Mouse (Mus musculus) mature B cell (primary cell): Measurements from ENCODE around the gene Zfp652.
"Not testable (repeated sequence)": the region's sequence is repeated elsewhere in the genome, so short reads cannot be mapped to it uniquely, and the experiment has no call there.

ENCODE experiments used
- in situ Hi-C: fragments of 300-500 bp; cut with MboI; formaldehyde crosslinking; loops from 2 replicates; pipeline ENCODE4 v1.14.3; 2019

The Zfp652 gene

DNA sequence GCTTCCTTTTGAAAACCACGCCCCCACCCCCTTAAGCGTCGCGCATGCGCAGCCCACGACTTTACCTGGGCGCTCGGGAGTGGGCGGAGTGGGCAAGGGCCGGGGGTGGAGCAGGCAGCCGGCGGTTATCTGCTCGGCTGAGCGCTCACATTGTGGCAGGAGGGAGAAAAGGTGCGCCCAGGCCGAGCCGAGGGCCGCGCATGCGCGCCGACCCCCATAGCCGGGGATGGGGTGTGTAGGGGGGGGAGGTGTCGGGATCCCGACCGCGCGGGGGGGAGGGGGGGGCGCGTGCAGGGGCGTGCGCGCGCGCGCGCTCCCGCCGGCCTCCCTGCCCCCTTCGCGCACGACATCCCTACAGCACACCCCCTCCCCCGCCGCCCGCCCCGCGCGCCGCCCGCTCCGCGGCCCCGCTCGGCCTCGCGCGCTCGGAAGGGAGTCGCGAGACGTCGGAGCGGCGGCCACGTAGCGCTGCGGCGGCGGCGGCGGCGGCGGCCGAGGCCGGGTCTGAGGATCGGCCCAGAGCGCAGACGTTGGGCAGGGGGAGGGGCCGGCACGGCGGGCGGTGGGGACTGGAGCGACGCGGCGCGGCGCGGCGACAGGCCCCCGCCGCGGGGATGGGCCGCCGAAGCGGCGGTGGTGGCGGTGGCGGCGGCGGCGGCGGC lies at the start of gene Zfp652:
Zfp652 (plus strand) TSS at position 111 of the 662 bp plus-strand sequence.
- in situ Hi-C loops, result no loop called here

DNA sequence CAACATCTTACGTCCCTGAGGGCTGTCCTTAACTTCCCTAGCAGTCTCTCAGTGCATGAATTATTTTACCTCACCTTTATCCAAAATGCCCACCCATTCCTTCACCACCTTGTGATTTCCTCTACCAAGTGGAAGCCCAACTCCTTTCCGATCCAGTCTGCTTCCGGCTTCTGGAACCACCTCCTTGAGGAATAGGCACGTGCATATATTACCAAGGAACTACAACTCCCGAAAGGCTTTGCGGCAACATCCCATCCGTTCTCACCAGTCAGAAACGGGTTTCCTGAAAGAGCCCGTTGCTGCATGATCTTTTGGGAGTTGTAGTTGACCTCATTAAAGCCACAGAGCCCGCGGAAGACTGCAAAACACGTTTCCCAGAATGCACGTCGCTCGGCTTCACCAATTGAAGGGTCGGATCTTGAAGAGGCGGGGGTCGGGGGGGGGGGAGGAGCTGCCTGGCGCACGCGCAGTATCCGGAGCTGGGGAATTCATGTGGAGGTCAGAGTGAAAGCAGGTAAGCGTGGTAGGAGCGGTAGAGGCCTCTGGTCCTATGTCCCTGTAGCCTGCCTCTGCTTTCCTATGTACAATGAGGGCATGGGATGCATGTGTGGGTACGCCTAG lies 45.8 kb upstream of the Zfp652 start, which contains the start of gene Phb:
Phb (plus strand) TSS at position 429 of the 621 bp plus-strand sequence.
- in situ Hi-C loops, result no loop called here

DNA sequence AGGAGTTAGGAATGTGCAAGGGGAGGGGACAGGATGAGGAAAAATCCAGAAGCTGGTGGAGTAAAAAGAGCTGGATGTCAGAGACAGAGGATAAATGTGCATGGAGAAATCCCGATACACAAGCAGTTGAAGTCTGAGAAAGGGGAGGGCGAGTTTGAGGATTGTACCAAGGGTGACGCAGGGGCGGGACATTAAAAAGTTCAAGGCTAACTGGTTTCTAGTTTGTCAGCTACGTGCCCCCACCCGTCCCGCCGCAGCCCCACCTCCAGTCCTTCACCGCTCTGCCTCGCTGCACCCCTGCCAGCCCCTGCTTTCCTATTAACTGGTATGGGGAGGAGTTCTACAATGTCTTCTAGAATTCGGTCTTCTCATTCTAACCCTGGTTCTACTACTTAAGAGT lies 45.3 kb upstream of the Zfp652 start:
- in situ Hi-C loops, result no loop called here

DNA sequence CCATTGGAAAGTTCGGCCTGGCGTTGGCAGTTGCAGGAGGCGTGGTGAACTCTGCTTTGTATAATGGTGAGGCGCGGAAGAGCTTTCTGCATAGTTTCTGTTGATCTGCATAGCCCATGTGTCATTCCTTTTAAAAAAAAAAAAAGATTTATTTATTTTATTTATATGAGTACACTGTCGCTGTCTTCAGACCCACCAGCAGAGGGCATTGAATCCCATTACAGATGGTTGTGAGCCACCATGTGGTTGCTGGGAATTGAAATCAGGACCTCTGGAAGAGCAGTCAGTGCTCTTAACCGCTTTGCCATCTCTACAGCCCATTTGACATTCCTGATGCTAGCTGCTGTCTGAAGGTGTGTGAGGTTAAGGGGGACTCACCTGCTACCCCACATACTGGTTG lies 44.4 kb upstream of the Zfp652 start:
- in situ Hi-C loops, result not testable (repeated sequence)

DNA sequence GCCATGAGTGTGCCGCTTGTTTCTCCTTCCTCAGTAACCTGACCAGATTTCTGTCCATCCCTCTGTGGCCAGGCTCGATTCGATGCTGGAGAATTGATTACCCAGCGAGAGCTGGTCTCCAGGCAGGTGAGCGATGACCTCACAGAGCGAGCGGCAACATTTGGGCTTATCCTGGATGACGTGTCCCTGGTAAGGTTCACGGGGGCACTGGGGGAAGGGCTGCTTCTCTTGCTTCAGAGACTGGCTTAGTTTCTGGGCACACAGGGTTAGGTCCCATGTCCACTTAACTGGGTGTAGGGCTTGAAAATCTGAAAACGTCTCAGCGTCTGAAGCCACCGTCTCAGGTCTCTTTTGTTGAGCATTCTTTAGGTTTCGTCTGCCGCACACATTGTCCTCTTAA lies 37.0 kb upstream of the Zfp652 start:
- in situ Hi-C loops, result no loop called here

DNA sequence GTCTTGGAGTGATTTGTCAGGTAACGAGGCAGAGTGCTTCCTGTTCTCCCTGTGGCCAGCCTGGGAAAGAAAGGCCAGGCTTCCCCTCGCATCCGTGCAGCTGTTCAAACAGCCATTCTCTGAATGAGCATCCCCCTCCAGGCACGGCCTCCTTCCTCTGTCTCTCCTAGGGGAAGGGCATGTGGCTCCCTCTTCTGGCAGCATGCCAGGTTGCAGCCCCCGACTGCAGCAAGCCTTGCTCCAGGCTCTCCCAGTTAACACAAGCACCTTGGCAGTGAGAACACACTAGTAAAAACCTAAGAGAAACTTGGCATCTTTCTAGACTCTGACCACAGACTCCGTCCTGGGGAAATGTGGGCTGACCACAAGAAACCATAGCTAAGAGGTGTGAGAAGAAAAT lies 36.2 kb upstream of the Zfp652 start:
- in situ Hi-C loops, result no loop called here

DNA sequence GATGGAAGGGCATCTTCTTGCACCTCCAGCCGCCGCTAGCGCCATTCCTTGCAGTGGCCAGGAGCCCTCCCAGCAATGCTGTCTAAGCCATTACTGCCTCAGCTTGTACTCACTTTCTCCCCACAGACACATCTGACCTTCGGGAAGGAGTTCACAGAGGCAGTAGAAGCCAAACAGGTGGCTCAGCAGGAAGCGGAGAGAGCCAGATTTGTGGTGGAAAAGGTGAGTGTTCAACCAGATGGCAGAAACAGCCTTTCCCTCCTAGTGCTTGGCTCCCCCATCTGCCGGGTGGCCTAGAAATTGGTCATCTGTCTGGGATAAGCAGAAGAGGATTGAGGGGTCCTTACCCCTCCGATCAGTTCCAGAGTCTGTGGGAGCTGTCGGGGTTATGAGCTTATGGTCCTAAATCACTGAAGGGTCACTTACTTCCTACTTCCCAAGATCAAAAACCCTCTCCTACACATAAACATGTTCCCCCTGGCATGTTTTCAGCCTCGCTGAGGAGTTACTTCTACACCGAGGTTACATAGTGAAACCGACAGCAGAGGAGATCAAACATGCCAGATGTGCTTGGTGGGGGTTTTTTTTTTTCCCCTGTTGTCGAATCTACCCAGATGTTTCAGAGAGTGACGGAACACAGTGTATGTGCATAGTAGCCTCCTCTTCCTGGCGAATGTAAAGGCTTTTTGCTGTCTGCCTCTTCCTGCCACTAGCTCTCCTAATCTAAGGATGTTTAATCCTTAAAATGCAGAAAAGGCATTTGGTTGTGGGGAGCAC lies 34.4 kb upstream of the Zfp652 start:
- in situ Hi-C loops, result no loop called here

DNA sequence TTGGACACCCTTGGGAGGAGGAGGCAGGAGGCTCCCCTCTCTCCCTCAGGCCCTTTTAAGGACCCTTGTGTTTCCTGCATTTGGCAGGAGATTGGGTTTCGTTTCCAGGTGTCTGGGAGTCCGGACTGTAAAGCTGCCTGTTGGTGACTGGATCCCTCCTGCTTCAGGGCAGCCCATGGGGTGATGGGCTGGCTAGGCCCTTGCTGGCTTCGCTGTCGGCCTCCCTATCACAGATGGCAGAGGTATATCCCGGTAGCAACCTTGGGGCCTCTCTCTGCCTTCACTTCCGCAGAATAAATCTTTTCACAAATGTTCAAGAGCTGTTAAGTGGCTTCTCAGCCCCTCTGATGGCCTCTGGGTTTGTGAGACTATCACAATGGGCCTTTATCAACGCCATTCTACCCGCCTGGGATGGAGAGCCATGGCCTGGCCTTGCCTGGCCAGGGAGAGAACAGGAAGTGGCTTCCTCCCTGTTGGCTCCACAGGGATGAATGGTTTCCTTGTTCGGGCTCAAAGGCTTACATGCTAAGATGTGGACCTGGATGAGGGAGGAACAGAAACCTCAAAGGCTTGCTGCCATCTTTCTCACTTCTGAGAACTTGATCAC lies 30.4 kb upstream of the Zfp652 start:
- in situ Hi-C loops, result no loop called here

DNA sequence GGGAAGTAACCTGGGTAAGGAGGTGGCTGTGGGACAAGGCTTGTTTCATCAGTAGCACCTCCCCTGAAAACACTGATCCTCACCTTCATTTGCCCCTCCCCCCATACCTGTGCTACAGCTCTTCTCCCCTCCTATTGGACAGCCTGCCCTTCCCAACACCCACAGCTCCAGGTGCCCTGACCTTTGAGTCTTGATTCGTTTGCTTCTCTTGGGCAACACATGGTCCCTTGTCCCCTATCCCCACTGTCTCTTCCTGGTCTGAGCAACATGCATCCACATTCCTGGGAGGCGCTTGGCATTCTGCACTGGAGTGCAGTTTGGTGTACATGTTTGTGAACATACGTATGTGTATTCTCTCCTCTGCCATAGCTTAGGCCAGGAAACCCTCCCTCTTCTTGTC lies 29.5 kb upstream of the Zfp652 start:
- in situ Hi-C loops, result no loop called here

DNA sequence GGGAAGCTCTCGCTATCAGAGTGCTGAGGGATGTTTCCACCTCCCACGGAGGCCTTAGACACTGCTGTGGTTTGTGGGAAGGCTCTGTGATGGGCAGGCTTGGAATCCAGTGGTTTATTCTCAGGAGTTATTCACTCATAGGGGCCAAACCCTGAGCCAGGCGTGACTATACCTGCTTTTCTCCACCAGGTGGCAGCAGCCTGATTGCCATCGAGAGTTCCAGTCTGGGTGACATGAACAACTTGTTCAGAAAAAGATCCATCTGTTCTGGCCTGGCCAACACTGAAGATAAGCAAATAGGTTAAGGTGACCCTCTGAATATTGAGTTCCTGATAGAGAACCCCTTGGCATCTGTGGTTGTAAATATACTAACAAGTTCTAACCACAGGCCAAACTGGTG lies 26.4 kb upstream of the Zfp652 start:
- in situ Hi-C loops, result loop anchor here (5.0 kb wide), 1 partner anchor 66 kb away; no protein-coding TSS in a partner anchor

DNA sequence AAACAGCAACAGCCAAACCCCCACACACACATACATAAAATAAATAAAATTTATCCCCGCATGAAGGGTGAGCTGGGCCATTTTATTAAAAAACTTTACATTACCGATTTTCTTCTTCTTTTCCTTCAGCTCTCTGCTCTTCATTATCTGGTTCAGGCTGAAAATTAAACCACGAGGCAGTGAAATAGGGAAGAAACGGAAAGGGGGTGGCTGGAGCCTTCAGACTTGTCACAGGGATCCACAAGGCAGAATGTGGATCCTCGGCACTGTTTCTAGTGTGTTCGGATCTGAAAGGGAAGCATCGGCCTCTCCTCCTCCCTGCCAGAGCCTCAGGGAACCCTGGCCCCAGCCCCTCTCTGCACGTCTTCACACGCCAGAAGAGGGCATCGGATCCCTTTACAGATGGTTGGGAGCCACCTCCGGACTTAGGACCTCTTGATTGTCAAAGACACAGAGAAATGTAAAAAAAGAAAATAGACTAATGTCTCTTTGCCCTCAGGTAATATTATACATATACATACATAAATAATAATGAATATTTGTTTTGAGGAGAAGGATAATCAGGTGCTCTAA lies 25.3 kb upstream of the Zfp652 start:
- in situ Hi-C loops, result loop anchor here (5.0 kb wide), 1 partner anchor 65 kb away; no protein-coding TSS in a partner anchor

DNA sequence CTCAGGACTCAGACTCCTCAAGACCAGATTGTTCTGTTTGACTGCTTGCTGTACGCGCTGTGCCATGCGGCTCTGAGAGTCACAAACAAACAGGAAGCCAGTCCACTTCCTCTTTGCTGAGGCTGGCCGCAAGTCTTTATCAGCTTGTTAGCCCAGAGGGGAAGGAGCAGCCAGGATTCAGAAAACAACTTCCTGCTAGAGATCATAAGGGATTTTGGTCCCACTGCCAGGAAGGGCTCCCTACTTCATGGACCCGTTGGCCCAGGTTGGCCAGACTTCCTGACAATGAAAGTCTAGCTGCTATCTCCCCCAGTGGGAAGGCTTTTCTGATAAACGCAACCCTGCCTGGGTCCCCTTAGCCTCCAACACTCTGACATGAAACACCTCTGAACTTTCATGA lies 24.0 kb upstream of the Zfp652 start:
- in situ Hi-C loops, result loop anchor here (5.0 kb wide), 1 partner anchor 64 kb away; no protein-coding TSS in a partner anchor

DNA sequence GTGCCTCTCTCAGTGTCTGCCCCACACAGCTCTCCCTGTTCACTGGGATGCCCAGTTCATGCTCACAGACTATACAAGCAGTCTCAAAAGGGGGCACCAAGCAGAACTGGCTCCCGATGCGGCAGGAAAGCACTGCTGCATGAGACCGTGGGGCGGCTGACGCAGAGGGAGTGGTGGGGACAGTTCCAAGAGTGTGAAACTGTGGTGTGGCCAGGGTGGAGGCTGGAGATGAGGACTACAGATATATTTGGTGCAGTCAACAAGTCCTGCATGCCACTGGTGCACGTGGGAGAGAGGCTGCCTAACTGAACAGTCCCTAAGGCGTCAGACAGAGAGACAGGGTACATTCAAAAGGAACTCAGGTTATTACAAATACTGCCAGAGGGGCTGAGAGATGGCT lies 23.5 kb upstream of the Zfp652 start:
- in situ Hi-C loops, result loop anchor here (5.0 kb wide), 1 partner anchor 63 kb away; no protein-coding TSS in a partner anchor

DNA sequence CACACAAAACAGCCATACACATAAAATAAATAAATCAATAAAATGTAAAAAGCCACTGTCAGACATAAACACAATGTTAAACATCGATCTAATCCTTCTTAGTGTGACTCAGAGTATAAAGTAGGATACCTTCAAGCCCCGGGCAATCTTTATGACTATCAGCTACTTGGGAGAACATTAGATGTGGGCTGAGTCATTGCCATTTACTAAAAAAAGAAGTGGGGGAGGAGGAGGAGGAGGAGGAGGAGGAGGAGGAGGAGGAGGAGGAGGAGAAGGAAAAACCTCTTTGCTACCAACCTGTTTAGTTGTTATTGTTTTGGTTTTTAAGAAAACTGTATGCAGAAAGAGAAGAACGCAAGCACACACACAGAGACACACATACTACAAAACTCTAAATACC lies 22.9 kb upstream of the Zfp652 start:
- in situ Hi-C loops, result loop anchor here (5.0 kb wide), 1 partner anchor 63 kb away; no protein-coding TSS in a partner anchor

DNA sequence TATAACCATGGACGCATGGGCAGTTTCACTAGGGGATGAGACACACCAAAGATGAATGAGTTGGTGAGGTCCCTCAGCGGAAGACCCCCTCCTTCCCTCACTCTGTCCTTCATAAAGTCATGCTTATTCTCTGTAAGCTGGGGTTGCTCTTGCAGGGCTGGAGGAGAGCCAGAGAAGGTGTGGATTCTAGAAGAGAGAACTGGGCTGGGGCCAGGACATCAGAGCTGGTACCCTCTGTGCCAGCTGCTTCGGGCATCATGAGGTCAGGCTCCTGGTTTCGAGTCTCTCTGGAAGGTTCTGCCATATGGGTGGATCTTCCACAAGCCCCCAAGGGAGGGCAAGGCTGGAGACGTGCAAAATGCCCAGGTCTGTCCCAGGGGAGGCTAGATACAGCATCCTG lies 13.9 kb upstream of the Zfp652 start:
- in situ Hi-C loops, result no loop called here

DNA sequence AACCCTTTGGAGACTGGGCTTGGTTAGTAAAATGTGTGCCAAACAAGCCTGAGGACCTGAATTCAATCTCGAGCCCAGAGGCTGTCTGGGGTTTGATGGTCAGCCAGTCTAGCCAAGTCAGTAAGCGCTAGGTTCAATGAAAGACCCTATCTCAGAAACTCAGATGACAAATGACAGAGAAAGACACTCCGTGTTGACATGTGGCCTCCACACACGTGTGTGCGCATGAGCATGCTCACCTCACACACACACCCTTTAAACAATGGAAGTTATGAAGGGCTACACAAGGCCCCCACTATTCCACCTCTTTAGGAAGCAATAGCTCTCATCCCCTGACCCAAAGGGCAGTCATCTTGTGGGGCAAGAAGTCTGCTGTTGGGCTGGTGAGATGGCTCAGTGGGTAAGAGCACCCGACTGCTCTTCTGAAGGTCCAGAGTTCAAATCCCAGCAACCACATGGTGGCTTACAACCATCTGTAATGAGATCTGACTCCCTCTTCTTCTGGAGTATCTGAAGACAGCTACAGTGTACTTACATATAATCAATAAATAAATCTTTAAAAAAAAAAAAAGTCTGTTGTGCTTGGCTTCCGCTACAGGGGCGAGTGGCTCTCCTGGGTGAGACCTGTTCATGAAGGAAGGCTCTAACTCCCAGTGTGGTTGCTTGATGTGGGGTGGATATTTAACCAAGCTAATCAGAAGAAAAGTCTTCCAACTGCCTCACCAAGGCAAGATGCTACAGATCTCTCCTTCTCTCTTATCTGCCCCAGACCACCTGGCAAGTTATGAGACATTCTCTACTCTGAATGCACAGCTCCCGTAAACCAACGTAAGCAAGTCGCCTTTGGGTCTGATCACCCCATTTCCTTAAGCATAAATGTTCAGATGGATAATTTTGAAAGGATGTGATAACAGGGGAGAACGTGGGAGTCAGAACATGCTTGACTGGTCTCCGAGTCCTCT lies 11.4 kb upstream of the Zfp652 start:
- in situ Hi-C loops, result no loop called here

DNA sequence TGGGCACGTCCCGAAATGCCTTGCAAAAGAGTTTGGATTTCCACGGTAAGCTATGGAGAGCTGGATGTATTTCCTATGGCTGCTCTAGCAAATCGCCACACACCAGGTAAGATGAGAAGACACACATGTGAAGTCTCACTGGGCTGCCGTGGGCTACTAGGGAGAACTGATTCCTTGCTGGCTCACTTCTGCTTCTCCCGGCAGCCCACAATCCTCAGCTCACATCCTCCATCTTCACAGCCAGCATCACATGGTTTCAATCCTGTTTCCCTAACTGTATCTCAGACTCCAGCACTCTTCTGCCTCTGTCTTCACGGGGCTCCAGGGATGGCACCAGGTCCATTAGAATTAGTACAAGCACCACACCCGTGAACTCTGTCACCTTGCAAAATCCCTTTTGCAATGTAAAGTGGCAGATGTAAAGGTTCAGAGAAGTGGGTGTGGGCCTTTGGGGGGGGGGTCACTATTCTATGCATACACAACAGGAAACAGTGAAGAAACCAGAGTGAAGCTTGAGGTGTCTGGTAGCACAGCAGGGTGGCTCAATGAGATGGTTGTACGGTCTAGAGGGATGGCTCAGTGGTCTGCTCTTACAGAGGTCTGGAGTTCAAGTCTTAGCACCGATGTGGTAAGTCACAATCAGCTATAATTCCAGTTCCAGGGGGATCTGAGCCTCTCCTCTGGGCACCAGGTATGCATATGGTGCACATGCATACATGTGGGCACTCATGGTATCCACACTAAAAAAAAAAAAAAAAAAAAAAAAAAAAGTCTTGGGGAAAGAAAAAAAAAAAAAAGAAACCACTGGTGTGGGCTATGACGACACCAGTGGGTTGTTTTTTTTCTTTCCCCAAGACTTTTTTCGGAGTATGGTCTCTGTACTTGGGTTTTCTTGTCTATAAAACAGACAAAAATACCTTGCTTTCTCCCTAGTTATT lies 8.2 kb upstream of the Zfp652 start:
- in situ Hi-C loops, result no loop called here

DNA sequence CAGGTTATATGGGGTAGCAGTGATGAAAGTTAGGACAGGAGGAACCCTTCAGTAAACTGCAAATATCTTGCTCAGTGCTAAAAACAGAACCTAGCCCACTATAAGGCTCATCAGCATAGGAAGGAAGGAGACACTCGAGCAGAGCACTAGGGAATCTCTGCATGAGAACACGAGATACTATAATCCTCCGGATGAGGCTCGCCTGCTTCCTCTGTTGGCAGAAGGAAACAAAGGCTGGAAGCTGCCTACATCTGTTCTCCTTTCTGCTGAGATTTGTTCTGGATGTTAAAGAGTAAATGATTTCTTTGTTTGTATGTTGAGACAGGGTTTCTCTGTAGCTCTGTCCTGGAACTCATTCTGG lies 7.5 kb upstream of the Zfp652 start:
- in situ Hi-C loops, result no loop called here

DNA sequence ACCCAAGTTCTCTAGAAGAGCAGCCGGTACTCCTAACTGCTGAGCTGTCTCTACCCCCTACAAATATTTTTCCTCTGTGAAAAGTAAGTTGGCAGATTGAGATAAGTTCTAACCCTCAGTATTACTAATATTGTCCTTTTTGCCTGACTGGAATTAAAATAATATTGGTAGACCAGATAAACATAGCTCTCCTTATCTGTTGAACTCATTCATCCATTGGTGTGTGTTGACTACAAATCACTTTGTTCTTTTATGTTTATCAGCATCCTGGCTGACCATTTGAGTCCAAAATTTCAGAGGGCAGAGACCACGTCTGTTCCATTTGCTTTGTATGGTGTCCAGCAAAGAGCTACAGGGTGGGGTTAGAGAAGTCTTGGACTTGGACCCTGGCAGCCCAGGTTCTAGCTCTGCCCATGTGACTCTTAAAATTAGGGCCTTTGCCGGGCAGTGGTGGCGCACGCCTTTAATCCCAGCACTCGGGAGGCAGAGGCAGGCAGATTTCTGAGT lies 2.9 kb upstream of the Zfp652 start:
- in situ Hi-C loops, result no loop called here
